Mouse (Mus musculus) cerebellum, postnatal 14 days (tissue): ENCODE data around the gene Usp18.

Source experiments
- DNase-seq, 2 experiments: peaks; one replicate each; pipeline ENCODE4 v3.0.0; 2021; ENCODE audit warnings: mixed read lengths in 2 of 2

Gene Usp18

DNA sequence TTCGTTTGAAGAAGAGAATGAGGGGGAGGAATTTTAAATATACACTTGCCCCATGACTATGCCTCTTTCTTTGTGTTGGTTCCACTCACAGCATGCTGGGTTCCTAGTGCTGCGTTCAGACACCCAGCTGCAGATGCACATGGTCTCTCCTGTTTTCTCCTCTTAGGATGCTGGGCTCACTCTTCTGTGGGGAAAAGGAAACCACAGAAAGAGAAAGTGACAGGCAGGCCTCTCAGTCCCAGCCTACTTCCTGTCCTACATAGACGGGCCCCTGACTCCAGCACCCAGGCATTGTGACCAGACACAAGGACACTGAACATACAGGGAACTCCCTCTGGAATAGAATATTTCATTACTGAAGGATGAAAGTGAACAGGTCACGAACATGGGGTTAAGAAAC, 19.7 kb upstream of the Usp18 start:
- DNase-seq: no peak

DNA sequence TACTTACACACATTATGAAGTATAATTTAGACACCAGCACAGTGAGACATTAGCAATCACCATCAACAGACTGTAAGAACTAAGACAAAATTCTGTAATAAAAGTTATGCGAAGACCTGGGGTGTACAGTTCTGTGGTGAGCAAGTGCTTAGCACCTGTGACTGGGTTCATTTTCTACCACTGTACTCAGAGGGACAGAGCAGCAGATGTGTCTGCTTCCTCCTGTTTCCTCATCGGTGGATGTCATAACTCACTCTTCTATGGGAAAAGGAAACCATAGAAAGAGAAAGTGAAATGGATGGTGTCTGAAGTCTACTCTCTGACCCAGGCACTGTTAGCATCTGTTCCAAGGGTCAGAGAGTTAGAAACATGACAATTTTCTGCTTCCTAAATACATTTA, 19.0 kb upstream of the Usp18 start:
- no peak for DNase-seq

- no peak for DNase-seq
Observed at GRCm38 (mm10) chr6:121228421-121228820, 17.3 kb upstream of the Usp18 start.

- DNase-seq: no peak
Observed at GRCm38 (mm10) chr6:121232652-121233051, 13.1 kb upstream of the Usp18 start.

DNA sequence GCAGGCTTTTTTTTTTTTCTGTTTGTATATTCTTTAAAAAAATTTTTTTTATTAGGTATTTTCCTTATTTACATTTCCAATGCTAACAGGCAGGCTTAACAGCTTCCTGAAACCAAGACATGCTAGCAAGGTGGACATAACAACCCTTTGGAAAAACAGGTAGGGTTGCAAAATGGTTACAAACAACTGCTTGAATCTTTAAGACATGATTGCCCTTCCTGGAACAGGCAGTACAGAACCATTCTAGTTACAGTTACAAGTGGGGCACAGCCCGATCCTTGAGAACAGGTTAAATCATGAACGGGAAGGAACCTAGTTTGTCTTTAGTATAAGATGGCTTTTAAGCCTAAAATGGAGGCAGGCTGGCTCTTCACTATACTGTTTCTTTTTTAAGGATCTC, 9.3 kb upstream of the Usp18 start:
- DNase-seq: no peak

DNA sequence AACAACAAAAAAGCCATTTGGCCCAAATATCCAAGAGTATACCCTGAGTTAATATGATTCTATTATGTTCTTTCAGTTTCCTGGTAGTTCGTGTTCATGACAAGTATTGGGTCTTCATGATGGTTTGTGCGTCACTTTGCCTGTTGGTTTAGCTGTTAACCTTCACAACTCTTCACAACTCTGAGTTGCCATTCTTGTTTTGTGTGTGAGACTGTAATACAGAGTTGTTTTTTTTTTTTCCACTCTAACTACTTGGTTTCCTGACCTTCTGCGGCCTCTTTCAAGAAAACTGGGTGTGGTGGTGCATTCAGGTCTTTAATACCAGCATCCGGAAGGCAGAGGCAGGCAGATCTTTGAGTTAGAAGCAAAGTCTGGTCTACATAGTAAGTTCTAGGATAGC, 7.5 kb upstream of the Usp18 start:
- no peak for DNase-seq

DNA sequence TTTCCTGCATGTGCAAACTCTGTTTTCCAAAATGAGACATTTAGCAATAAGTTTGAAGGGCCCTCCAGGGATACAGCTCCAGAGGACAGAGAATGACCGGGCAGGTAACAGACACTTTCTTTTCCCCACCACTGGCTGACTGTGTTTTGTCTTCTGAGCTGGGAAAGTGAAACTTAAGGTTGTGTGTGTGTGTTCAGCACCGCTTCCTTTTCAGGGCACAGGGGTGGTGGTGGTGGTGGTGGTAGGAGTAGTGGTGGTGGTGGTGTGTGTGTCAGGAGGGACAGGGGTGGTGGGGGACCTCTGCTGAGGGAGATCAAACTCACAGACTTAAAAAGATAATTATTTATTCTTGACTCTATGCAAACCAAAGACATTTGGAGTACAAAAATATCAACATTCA, 3.9 kb upstream of the Usp18 start:
- DNase-seq: no peak

DNA sequence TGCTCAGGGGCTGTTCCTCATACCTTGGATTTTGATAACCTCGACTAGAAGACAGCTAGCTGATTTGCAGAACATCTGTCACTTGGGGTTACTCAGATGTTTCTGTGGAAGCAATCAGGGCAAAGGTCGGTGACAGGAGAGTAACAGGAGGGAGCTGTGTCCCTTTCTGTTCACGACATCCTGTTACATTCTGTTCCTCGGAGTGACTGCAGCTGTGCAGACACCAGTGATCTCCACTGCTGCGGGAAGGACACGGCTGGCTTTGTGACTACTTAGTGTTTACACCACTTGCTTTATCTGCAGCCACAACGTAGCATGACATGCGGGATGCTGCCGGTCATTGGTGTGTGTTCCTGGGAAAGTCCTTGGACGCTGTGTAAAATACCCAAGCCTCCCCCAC, 2.5 kb upstream of the Usp18 start:
- no peak for DNase-seq

GRCm38 (mm10) chr6:121246037-121246361, 293 bp downstream of the Usp18 start:
- no peak for DNase-seq

- no peak for DNase-seq
Observed at GRCm38 (mm10) chr6:121250406-121250805, 4.7 kb downstream of the Usp18 start.

DNA sequence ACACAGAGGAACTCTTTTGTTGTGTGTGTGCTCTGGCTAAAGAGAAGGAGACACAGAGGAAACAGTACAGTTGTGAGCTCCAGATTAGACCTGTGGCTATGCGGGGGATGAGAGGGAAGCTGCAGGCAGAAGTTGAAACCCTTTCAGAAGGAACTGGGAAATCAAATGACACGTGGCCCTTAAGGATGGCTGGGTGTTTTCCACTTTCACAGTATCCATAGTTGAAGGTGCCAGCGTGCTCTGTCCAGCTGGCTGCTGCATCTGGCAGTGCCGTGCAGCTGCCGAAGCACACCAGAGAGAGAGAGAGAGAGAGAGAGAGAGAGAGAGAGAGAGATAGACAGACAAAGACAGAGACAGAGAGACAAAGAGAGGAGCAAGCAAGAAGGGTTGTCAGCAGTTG, 5.5 kb downstream of the Usp18 start:
- no peak for DNase-seq

- peak; percentile 86 to 91 for DNase-seq
Observed at GRCm38 (mm10) chr6:121260548-121260947, 14.8 kb downstream of the Usp18 start.

GRCm38 (mm10) chr6:121261233-121261632, 15.5 kb downstream of the Usp18 start:
- no peak for DNase-seq

- no peak for DNase-seq
Observed at GRCm38 (mm10) chr6:121262004-121262403, 16.3 kb downstream of the Usp18 start.

GRCm38 (mm10) chr6:121262496-121262895, 16.8 kb downstream of the Usp18 start:
- DNase-seq: no peak

DNA sequence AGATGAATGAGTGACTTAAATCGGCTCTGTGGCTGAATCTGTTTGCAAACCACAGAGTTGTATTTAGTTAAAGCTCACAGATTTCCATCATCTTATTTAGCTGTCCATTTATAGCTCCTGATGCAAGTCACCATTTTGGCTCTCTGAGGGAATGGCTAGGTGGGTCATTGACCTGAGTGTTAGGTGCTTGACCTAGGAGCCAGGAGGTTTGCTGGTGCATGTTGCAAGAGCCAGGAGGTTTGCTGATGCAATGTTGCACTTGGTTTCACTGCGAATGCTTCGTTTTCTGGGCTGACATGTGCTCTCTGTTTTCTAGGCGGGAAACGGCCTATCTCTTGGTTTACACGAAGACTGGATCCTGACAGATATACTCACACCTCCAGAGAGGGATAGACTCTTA, 24.4 kb downstream of the Usp18 start:
- DNase-seq: no peak

GRCm38 (mm10) chr6:121271707-121272074, 26.0 kb downstream of the Usp18 start:
- no peak for DNase-seq

GRCm38 (mm10) chr6:121272075-121272800, 26.5 kb downstream of the Usp18 start:
- DNase-seq: peak; percentile 84 to 86

GRCm38 (mm10) chr6:121274356-121274755, 28.6 kb downstream of the Usp18 start:
- peak; percentile 21 to 31 for DNase-seq

DNA sequence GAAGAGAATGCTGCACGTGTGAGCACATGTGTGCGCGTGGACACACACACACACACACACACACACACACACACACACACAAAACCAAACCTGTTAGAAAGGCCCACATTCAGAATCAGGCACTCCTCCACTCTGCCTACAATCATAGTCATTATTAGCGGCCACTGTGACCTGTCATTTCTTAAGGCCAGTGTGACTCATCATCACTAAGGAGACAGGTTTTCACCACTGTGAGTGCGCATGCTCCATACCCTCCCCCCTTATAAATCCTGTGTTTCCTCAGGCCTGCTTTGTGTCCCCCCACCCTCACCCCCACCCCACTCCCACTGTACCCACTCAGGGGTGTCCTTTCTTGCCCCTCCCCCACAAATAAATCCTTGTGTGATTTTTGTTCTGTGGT, 38.4 kb downstream of the Usp18 start:
- no peak for DNase-seq

DNA sequence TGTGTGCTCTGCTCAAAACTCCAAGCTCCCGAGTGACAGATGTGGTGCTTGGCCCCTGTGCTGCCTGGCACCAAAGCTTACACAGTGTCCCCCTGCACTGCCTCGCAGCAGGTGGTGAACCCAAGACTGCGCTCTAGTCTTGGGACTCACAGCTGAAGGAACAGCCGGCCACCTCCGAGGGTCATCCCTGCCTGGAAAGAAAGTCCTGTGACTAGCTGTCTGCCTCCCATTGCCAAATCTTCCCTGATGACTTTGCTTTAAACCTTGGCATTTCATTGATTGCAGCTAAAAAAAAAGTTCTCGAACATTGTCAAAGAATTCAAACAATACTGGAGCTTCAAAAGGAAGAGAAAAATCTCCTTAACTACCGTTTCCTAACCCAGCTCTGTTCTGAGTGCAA, 53.6 kb downstream of the Usp18 start:
- DNase-seq: no peak

GRCm38 (mm10) chr6:121299954-121300353, 54.2 kb downstream of the Usp18 start, which contains the start of gene Slc6a13:
Gene Slc6a13 (plus strand): TSS chr6:121300227.
- DNase-seq: peak in 1 of 2 experiments; percentile 11

DNA sequence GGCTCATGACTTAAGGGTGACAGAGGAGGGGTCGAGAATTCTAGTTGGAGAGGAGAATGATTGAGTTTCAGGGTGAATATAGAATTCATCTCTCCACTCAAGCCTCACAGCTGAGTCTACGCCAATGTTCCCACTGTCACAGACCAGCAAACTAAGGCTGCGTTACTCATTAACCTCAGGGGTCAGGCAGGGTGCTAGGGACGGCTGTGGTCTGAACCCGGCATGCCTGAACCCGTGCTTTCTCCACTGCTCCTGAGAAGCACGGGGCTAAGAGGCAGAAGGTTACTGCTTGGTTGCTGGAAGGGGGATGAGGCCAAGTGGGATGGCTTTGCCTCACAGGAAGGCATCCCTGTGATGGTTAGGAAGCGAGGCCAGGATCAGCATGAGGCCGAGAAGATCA, 54.8 kb downstream of the Usp18 start:
- no peak for DNase-seq

DNA sequence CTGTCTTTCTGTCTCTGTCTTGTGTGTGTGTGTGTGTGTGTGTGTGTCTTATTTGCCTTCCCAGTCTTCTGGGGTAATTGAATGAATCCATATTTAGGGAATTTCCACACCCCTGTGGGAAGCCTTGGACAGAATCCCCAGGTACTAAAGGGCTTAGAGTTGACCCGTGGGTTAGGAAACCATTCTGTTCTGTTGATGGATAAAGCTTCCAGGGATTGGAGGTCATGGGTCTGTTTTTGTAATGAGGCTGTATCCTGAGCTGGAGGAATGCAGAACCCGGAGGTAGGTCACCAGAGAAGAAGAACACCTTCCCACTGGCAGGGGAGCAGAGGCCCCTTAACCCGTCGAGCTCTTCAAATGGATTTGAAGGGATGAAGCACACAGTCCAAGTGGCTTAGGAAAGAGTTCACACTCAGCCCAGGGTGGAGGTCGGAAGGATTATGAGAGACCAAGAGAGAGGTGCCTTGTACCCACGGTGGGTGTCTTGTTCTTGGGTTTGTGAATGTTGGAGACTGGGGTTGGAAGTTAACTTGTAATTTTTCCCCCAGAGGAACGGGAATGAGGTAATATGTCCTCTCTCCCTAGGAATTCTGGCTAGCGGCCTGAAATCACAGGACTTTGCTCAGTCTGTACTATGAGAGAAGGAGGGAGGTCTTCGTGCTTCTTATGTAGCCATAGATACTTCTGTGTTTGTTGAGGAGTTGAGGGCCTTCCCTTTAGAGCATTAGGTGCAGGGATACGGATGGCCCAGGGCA, 57.9 kb downstream of the Usp18 start:
- no peak for DNase-seq

DNA sequence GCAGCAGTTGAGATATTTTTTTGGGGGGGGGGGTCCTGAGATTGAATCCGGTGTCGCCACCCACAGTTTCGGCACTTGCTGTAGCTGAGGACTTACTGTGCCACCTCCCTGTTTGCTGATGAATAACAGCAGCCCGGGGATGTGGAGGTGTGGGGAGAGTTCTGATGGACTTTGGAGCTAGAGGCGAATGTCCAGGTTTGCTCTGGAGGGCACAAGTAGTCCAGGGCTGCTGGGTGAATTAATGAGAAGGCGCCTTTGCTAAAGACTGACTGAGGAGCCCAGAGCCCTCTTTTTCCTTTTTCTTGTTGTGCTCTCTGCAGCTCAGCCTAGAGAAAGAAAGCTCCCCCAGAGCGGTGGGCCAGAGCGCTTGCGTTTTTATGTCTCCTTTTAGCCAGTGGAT, 58.9 kb downstream of the Usp18 start:
- DNase-seq: no peak
